Mouse (Mus musculus) frontal cortex, adult 2 months (tissue): ENCODE data around the gene Zfp687. TPM values are rescaled to one million over a fixed set of nuclear protein-coding genes. Genes with fewer than 3 reads are reported as not detected.
"Not testable (repeated sequence)": the region's sequence is repeated elsewhere in the genome, so short reads cannot be mapped to it uniquely, and the experiment has no call there.

Experiments used
- DNase-seq, 2 experiments: peaks; one replicate each; pipeline ENCODE4 v3.0.0; 2022; ENCODE audit warnings: low spot score in 1 of 2; ENCODE audit errors: extremely low spot score in 1 of 2
- polyA plus RNA-seq: library from polyadenylated mRNA; depleted of rRNA; stranded (reverse); fragments of >200 nt; gene quantifications from 2 replicates; pipeline ENCODE4 v1.2.3, GENCODE M21; 2012

Gene Zfp687
- polyA plus RNA-seq, 1 experiment, result 20.9 TPM

- not testable (repeated sequence) for DNase-seq
Observed at GRCm38 (mm10) chr3:95020956-95021355, 5.7 kb upstream of the Zfp687 start.

- no peak for DNase-seq
Observed at GRCm38 (mm10) chr3:95018741-95019140, 3.5 kb upstream of the Zfp687 start.

- DNase-seq, result no peak
Observed at GRCm38 (mm10) chr3:95016532-95017056, 1.3 kb upstream of the Zfp687 start.

- DNase-seq, result peak; percentile 92 to 95
Observed at GRCm38 (mm10) chr3:95015891-95016531, 763 bp upstream of the Zfp687 start.

GRCm38 (mm10) chr3:95014428-95015151, 658 bp downstream of the Zfp687 start:
- DNase-seq, result no peak

- DNase-seq, result no peak
Observed at GRCm38 (mm10) chr3:95013699-95014427, 1.4 kb downstream of the Zfp687 start.

- DNase-seq, result no peak
Observed at GRCm38 (mm10) chr3:95012982-95013381, 2.3 kb downstream of the Zfp687 start.

- no peak for DNase-seq
Observed at GRCm38 (mm10) chr3:95010396-95010795, 4.9 kb downstream of the Zfp687 start.

GRCm38 (mm10) chr3:95007706-95008105, 7.5 kb downstream of the Zfp687 start:
- DNase-seq, result no peak

- no peak for DNase-seq
Observed at GRCm38 (mm10) chr3:95005651-95006050, 9.6 kb downstream of the Zfp687 start.

GRCm38 (mm10) chr3:95003273-95003672, 12.0 kb downstream of the Zfp687 start:
- DNase-seq, result no peak

GRCm38 (mm10) chr3:95002569-95002968, 12.7 kb downstream of the Zfp687 start:
- DNase-seq, result no peak

- DNase-seq, result peak in 1 of 2 experiments; percentile 94
Observed at GRCm38 (mm10) chr3:94996946-94997345, 18.3 kb downstream of the Zfp687 start.

- DNase-seq, result no peak
Observed at GRCm38 (mm10) chr3:94989159-94989761, 26.0 kb downstream of the Zfp687 start.

GRCm38 (mm10) chr3:94987578-94987977, 27.7 kb downstream of the Zfp687 start:
- peak in 1 of 2 experiments; percentile 52 for DNase-seq

GRCm38 (mm10) chr3:94985513-94985912, 29.7 kb downstream of the Zfp687 start:
- no peak for DNase-seq

- no peak for DNase-seq
Observed at GRCm38 (mm10) chr3:94984312-94984711, 30.9 kb downstream of the Zfp687 start.

- peak; percentile 51 to 87 for DNase-seq
Observed at GRCm38 (mm10) chr3:94974528-94975422, 40.5 kb downstream of the Zfp687 start, which contains the start of gene Pi4kb. Pi4kb (plus strand) TSS chr3:94974731.

- no peak for DNase-seq
Observed at GRCm38 (mm10) chr3:94974026-94974527, 41.2 kb downstream of the Zfp687 start.
